Mouse (Mus musculus) liver, adult 2 months (tissue): ENCODE results near the gene Nkd1.

Source experiments
- CTCF ChIP-seq: fragments of 200-500 bp; IDR thresholded peaks from 2 replicates; pipeline ENCODE4 v1.5.1; 2011; ENCODE audit warnings: low read depth, low read length, control low read depth
- POLR2A ChIP-seq: fragments of 200-500 bp; IDR thresholded peaks from 2 replicates; pipeline ENCODE4 v1.6.1; 2011; ENCODE audit warnings: low read length, control low read depth; ENCODE audit not compliant: insufficient read depth; ENCODE audit errors: extremely low read depth

- TF ChIP-seq POLR2A (no peak), CTCF (no peak)
These were observed 51.2 kb downstream of the Nkd1 start for GRCm38 (mm10) chr8:88572185-88572909.
